Comparison of ENCODE assay signal across 8 mouse cellular contexts in the genomic region with DNA sequence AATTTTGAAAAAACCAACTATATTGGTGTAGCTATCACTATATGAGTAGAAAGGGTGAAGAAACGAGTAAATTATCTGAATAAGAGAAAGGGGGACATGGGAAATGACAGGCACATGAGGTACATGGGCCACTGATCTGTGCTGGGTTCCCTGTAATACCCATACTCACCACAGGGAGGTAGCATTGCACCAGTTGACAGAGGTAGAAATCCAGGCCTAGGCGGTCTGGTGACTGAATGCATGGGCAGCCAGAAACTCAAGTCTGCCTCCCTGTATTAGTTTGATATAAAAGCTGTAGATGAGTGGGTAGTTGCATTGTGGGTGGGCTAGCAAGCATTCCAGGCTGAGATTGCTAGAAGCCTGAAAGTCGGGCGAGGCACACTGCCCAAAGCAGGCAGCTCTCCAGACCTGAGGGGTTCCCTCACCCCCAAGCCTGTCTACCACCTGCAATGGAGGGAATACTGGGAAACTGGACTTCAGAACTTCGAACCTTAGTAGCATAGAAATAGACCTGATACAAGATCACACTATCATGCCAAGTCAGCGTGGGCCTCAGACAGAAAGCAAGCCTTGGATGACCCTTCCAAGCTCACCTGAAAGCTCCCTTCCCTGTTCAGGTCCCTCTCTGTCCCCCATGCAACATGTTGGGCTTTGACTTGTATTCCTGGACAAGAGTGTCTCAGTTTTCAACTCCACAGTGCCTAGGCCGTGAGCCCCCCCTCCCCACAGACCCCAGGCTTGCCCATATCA. TPM values are rescaled to one million over a fixed set of nuclear protein-coding genes. Genes with fewer than 3 reads are reported as not detected.
DNase-seq lines count a peak whose midpoint lies in the region; ATAC-seq and TF ChIP-seq lines count a peak whose summit lies in the region.

No protein-coding gene starts in this region.

- H3K9me3 ChIP-seq in CH12.LX (replicated peaks; ENCODE audit: low read length) = no peaks in the 10 kb centered on the region
- H3K9me3 ChIP-seq in heart, embryonic 14.5 days (ENCODE audit: control insufficient read depth, low read length) = no peaks in the 10 kb centered on the region
- H3K9me3 ChIP-seq in liver, embryonic 13.5 days (replicated peaks) = no peaks in the 10 kb centered on the region
- H3K9me3 ChIP-seq in stomach, embryonic 15.5 days = no peaks in the 10 kb centered on the region

- TF ChIP-seq EP300 in CH12.LX (IDR thresholded peaks at IDR 0.05; ENCODE audit: low read length) = no peak

- ATAC-seq in erythroid progenitor cell, adult 5-6 weeks (replicated peaks; ENCODE audit: low FRiP score, poor library complexity, severe bottlenecking) = peak; percentile 57
- no peak for ATAC-seq in heart, embryonic 14.5 days (ENCODE audit: insufficient number of reproducible peaks, insufficient read depth, low FRiP score, low read depth)
- peak; percentile 38 for ATAC-seq in liver, embryonic 13.5 days (ENCODE audit: low read depth)
- peak; percentile 37; the same call in 1 of the 2 replicates for ATAC-seq in stomach, embryonic 15.5 days (ENCODE audit: insufficient read depth, low FRiP score, low read depth)

- TF ChIP-seq POLR2A in CH12.LX (IDR thresholded peaks at IDR 0.05; ENCODE audit: low read depth, low read length) = 0 out of 2 replicates have a peak, but pooled peaks have one; percentile 13
- TF ChIP-seq POLR2A in brain, embryonic 14.5 days (IDR thresholded peaks at IDR 0.05; ENCODE audit: borderline replicate concordance, extremely low read depth, insufficient read depth, insufficient read length, poor library complexity, severe bottlenecking) = no peak

- no peak overlapping the region for H3K4me2 ChIP-seq in CH12.LX (ENCODE audit: insufficient read depth, low read depth, poor library complexity, severe bottlenecking)
- no peak overlapping the region for H3K4me2 ChIP-seq in heart, embryonic 14.5 days (ENCODE audit: low read length)
- H3K4me2 ChIP-seq in liver, embryonic 13.5 days = peak overlapping the region; percentile 74
- no peak overlapping the region for H3K4me2 ChIP-seq in stomach, embryonic 15.5 days

- H3K9ac ChIP-seq in CH12.LX (ENCODE audit: insufficient read depth, low read depth) = no peak overlapping the region
- peak overlapping the region; percentile 27; the same call in 1 of the 2 replicates for H3K9ac ChIP-seq in heart, embryonic 14.5 days (ENCODE audit: low read length)
- H3K9ac ChIP-seq in liver, embryonic 13.5 days = peak overlapping the region; percentile 81
- H3K9ac ChIP-seq in stomach, embryonic 15.5 days = no peak overlapping the region

- H3K27me3 ChIP-seq in CH12.LX (replicated peaks) = no peaks in the 10 kb centered on the region
- H3K27me3 ChIP-seq in heart, embryonic 14.5 days (ENCODE audit: control insufficient read depth, insufficient read depth, low read length) = no peaks in the 10 kb centered on the region
- H3K27me3 ChIP-seq in liver, embryonic 13.5 days = no peaks in the 10 kb centered on the region
- no peaks in the 10 kb centered on the region for H3K27me3 ChIP-seq in stomach, embryonic 15.5 days (replicated peaks)

- H3K79me2 ChIP-seq in CH12.LX (replicated peaks; ENCODE audit: control insufficient read depth, extremely low read depth, insufficient read depth, poor library complexity, severe bottlenecking) = no peaks in the 10 kb centered on the region

- dilution Hi-C loops in CH12.LX (cut with MboI; ENCODE audit: extremely low pct_ligation_motif_present, extremely low pct_unique_long_range_greater_than_20kb, low sequenced_read_pairs) = no loop called here

- peak; percentile 85 for DNase-seq in CH12.LX (ENCODE audit: extremely low read depth)
- DNase-seq in brain, embryonic 14.5 days (ENCODE audit: low read depth) = peak; percentile 78
- DNase-seq in kidney, postnatal 10 days = peak; percentile 85
- peak; percentile 81 for DNase-seq in liver, embryonic 13.5 days
- DNase-seq in natural killer cell, adult 2 months (ENCODE audit: low spot score in 2 of 2) = peak; percentile 60 to 75

- no peak overlapping the region for H3K4me3 ChIP-seq in CH12.LX (replicated peaks in 1 of 3; ENCODE audit: low read depth in 2 of 3, low read length in 2 of 3, poor library complexity in 1 of 3)
- no peak overlapping the region for H3K4me3 ChIP-seq in heart, embryonic 14.5 days (ENCODE audit: control insufficient read depth in 1 of 2, insufficient read depth in 1 of 2, low read depth in 1 of 2, low read length in 2 of 2)
- peak overlapping the region; percentile 50 for H3K4me3 ChIP-seq in liver, embryonic 13.5 days (replicated peaks)
- H3K4me3 ChIP-seq in stomach, embryonic 15.5 days (replicated peaks) = no peak overlapping the region

- peak; percentile 97 to 99 for TF ChIP-seq CTCF in CH12.LX (conservative IDR thresholded peaks at IDR 0.05 in 1 of 2, IDR thresholded peaks at IDR 0.05 in 1 of 2; ENCODE audit: low read depth in 2 of 2, low read length in 2 of 2)
- TF ChIP-seq CTCF in brain, embryonic 14.5 days (IDR thresholded peaks at IDR 0.05; ENCODE audit: borderline replicate concordance, extremely low read depth, insufficient read depth, insufficient read length) = peak; percentile 79; the same call in 1 of the 2 replicates

- peak; percentile 96 for TF ChIP-seq RAD21 in CH12.LX (IDR thresholded peaks at IDR 0.05; ENCODE audit: low read depth, low read length)

- no peak overlapping the region for H3K27ac ChIP-seq in CH12.LX (ENCODE audit: insufficient read depth, low read depth)
- no peak overlapping the region for H3K27ac ChIP-seq in heart, embryonic 14.5 days (replicated peaks in 1 of 2; ENCODE audit: control insufficient read depth in 1 of 2, insufficient read depth in 1 of 2, low read depth in 2 of 2, low read length in 2 of 2)
- H3K27ac ChIP-seq in liver, embryonic 13.5 days = peak overlapping the region; percentile 99
- H3K27ac ChIP-seq in stomach, embryonic 15.5 days = peak overlapping the region; percentile 44; the same call in 1 of the 2 replicates

- no peaks in the 10 kb centered on the region for H3K4me1 ChIP-seq in CH12.LX (ENCODE audit: control insufficient read depth in 1 of 2, insufficient read depth in 2 of 2)
- peaks cover 5 to 9% of the 10 kb centered on the region in 2 experiments; a peak in 3 of 4 replicates for H3K4me1 ChIP-seq in heart, embryonic 14.5 days (ENCODE audit: control insufficient read depth in 2 of 2, insufficient read depth in 2 of 2, low read length in 2 of 2)
- peaks cover 70% of the 10 kb centered on the region for H3K4me1 ChIP-seq in liver, embryonic 13.5 days (replicated peaks)
- peaks cover 10% of the 10 kb centered on the region; the same call in 1 of the 2 replicates for H3K4me1 ChIP-seq in stomach, embryonic 15.5 days

- H3K36me3 ChIP-seq in CH12.LX (replicated peaks in 1 of 2; ENCODE audit: control insufficient read depth in 1 of 2, insufficient read depth in 1 of 2, low read length in 1 of 2) = peaks cover 35 to 83% of the 10 kb centered on the region in 2 experiments
- H3K36me3 ChIP-seq in heart, embryonic 14.5 days (ENCODE audit: control insufficient read depth, insufficient read depth, low read length) = peaks cover 37% of the 10 kb centered on the region
- H3K36me3 ChIP-seq in liver, embryonic 13.5 days = peaks cover 74% of the 10 kb centered on the region
- H3K36me3 ChIP-seq in stomach, embryonic 15.5 days = peaks cover 17% of the 10 kb centered on the region

- 51% methylated on average over 7 of the region's 7 CpGs for WGBS in heart, embryonic 14.5 days
- 22% methylated on average over 7 of the region's 7 CpGs for WGBS in liver, embryonic 13.5 days (ENCODE audit: insufficient replicate concordance)
- WGBS in stomach, embryonic 15.5 days = 54% methylated on average over 7 of the region's 7 CpGs

- in situ Hi-C loops in CH12.LX (cut with MboI; ENCODE audit: low pct_ligation_motif_present, low pct_unique_long_range_greater_than_20kb, low sequenced_read_pairs) = loop anchor here (5.0 kb wide), 2 partner anchors 81 to 181 kb away; no protein-coding TSS in a partner anchor

RNA-seq across cellular contexts. Expression of a gene that starts 5.7 kb away (rescaled TPM):
- total RNA-seq in CH12.LX (2012; rRNA removed) (not detected in 2 replicates), CH12.LX (2014; rRNA removed) (not detected in 2 replicates)
- polyA plus RNA-seq in CH12.LX (2012; ENCODE audit: insufficient read length, low read depth) = not detected in 2 replicates
- polyA plus RNA-seq in brain, embryonic 14.5 days (2012; rRNA removed) = not detected in 2 replicates
- total RNA-seq in erythroid progenitor cell, adult 5-6 weeks (2015; ENCODE audit: low replicate concordance) = not detected in 2 replicates
- total RNA-seq in erythroid progenitor cell, adult 5-6 weeks (2017; ENCODE audit: low replicate concordance) = not detected in 2 replicates
- polyA plus RNA-seq in heart, embryonic 14.5 days (2014; fragmentation: Nextera tagmentation; extraction: Ambion mirVana) = not detected in 2 replicates
- not detected in 2 replicates for polyA plus RNA-seq in liver, embryonic 13.5 days (2015; fragmentation: Nextera tagmentation; extraction: Ambion mirVana)
- polyA plus RNA-seq in stomach, embryonic 15.5 days (2015; fragmentation: Nextera tagmentation; extraction: Ambion mirVana) = not detected in 2 replicates

RNA-seq across cellular contexts. Expression of a gene that starts 14.3 kb away (rescaled TPM):
- total RNA-seq in CH12.LX (2012; rRNA removed) (26.0 and 28.4 TPM in 2 replicates), CH12.LX (2014; rRNA removed) (27.8 and 29.7 TPM in 2 replicates)
- polyA plus RNA-seq in CH12.LX (2012; ENCODE audit: insufficient read length, low read depth) = 24.4 and 26.2 TPM in 2 replicates
- polyA plus RNA-seq in brain, embryonic 14.5 days (2012; rRNA removed) = 138 and 149 TPM in 2 replicates
- 176 and 189 TPM in 2 replicates for total RNA-seq in erythroid progenitor cell, adult 5-6 weeks (2015; ENCODE audit: low replicate concordance)
- total RNA-seq in erythroid progenitor cell, adult 5-6 weeks (2017; ENCODE audit: low replicate concordance) = 200 and 217 TPM in 2 replicates
- 26.0 and 31.3 TPM in 2 replicates for polyA plus RNA-seq in heart, embryonic 14.5 days (2014; fragmentation: Nextera tagmentation; extraction: Ambion mirVana)
- 62.4 and 67.1 TPM in 2 replicates for polyA plus RNA-seq in liver, embryonic 13.5 days (2015; fragmentation: Nextera tagmentation; extraction: Ambion mirVana)
- 82.3 and 92.6 TPM in 2 replicates for polyA plus RNA-seq in stomach, embryonic 15.5 days (2015; fragmentation: Nextera tagmentation; extraction: Ambion mirVana)

RNA-seq across cellular contexts. Expression of a gene that starts 48.8 kb away (rescaled TPM):
- total RNA-seq in CH12.LX (2012; rRNA removed) (22.2 and 25.6 TPM in 2 replicates), CH12.LX (2014; rRNA removed) (21.5 and 21.9 TPM in 2 replicates)
- 18.1 and 19.7 TPM in 2 replicates for polyA plus RNA-seq in CH12.LX (2012; ENCODE audit: insufficient read length, low read depth)
- polyA plus RNA-seq in brain, embryonic 14.5 days (2012; rRNA removed) = 21.0 and 23.3 TPM in 2 replicates
- total RNA-seq in erythroid progenitor cell, adult 5-6 weeks (2015; ENCODE audit: low replicate concordance) = 6.7 and 11.9 TPM in 2 replicates
- 10.9 and 12.5 TPM in 2 replicates for total RNA-seq in erythroid progenitor cell, adult 5-6 weeks (2017; ENCODE audit: low replicate concordance)
- 12.9 and 13.8 TPM in 2 replicates for polyA plus RNA-seq in heart, embryonic 14.5 days (2014; fragmentation: Nextera tagmentation; extraction: Ambion mirVana)
- polyA plus RNA-seq in liver, embryonic 13.5 days (2015; fragmentation: Nextera tagmentation; extraction: Ambion mirVana) = 11.2 and 11.8 TPM in 2 replicates
- polyA plus RNA-seq in stomach, embryonic 15.5 days (2015; fragmentation: Nextera tagmentation; extraction: Ambion mirVana) = 18.8 and 20.1 TPM in 2 replicates

RNA-seq across cellular contexts. Expression of a gene that starts 48.8 kb away (rescaled TPM):
- total RNA-seq in CH12.LX (2012; rRNA removed) (33.1 and 44.7 TPM in 2 replicates), CH12.LX (2014; rRNA removed) (40.6 and 42.1 TPM in 2 replicates)
- polyA plus RNA-seq in CH12.LX (2012; ENCODE audit: insufficient read length, low read depth) = 69.4 and 71.2 TPM in 2 replicates
- 56.6 and 62.4 TPM in 2 replicates for polyA plus RNA-seq in brain, embryonic 14.5 days (2012; rRNA removed)
- 80.1 and 96.9 TPM in 2 replicates for total RNA-seq in erythroid progenitor cell, adult 5-6 weeks (2015; ENCODE audit: low replicate concordance)
- 118 and 123 TPM in 2 replicates for total RNA-seq in erythroid progenitor cell, adult 5-6 weeks (2017; ENCODE audit: low replicate concordance)
- 38.2 and 38.7 TPM in 2 replicates for polyA plus RNA-seq in heart, embryonic 14.5 days (2014; fragmentation: Nextera tagmentation; extraction: Ambion mirVana)
- 37.0 and 38.5 TPM in 2 replicates for polyA plus RNA-seq in liver, embryonic 13.5 days (2015; fragmentation: Nextera tagmentation; extraction: Ambion mirVana)
- polyA plus RNA-seq in stomach, embryonic 15.5 days (2015; fragmentation: Nextera tagmentation; extraction: Ambion mirVana) = 67.6 and 69.2 TPM in 2 replicates

Comparison
In these comparisons a context has a peak if more than half of its experiments do, and no peak if none do; other contexts are left out.
1. H3K27ac ChIP-seq: peak in liver, embryonic 13.5 days (single experiment) and stomach, embryonic 15.5 days (single experiment); none in CH12.LX (single experiment) and heart, embryonic 14.5 days (0 of 2).
2. H3K9ac ChIP-seq: peak in heart, embryonic 14.5 days (single experiment) and liver, embryonic 13.5 days (single experiment); none in CH12.LX (single experiment) and stomach, embryonic 15.5 days (single experiment).
3. Peak in every context shown above with its lines, with median percentiles within 50 percentile points of each other: DNase-seq.